Mouse (Mus musculus) heart, adult 2 months (tissue): ENCODE results near the gene Arhgef2.

ENCODE experiments used
- CTCF ChIP-seq: fragments of 200-600 bp; IDR thresholded peaks from 2 replicates; pipeline ENCODE4 v1.8.1; 2022; ENCODE audit warnings: antibody characterized with exemption, mild to moderate bottlenecking, moderate library complexity
- EP300 ChIP-seq: fragments of 200-500 bp; IDR thresholded peaks from 2 replicates; pipeline ENCODE4 v1.6.1; 2011; ENCODE audit warnings: low read depth, low read length, control low read depth; ENCODE audit not compliant: insufficient read depth

GRCm38 (mm10) chr3:88637134-88637533 is 31.4 kb downstream of the Arhgef2 start:
- peak; percentile 46 for TF ChIP-seq CTCF
- TF ChIP-seq EP300 = no peak
